Mouse (Mus musculus) urinary bladder, postnatal 25 days (tissue): ENCODE results near the gene Tns3.
"Not testable (repeated sequence)": the region's sequence is repeated elsewhere in the genome, so short reads cannot be mapped to it uniquely, and the experiment has no call there.

Experiments used
- DNase-seq: peaks from one replicate; pipeline ENCODE4 v3.0.0; 2022; ENCODE audit warnings: low spot score

The Tns3 gene

GRCm38 (mm10) chr11:8622668-8623067 lies 41.7 kb downstream of the Tns3 start:
- DNase-seq: no peak

GRCm38 (mm10) chr11:8619111-8619510 lies 45.2 kb downstream of the Tns3 start:
- DNase-seq: not testable (repeated sequence)

GRCm38 (mm10) chr11:8618301-8618700 lies 46.0 kb downstream of the Tns3 start:
- DNase-seq: no peak

GRCm38 (mm10) chr11:8615436-8615835 lies 48.9 kb downstream of the Tns3 start:
- DNase-seq: no peak

- DNase-seq: no peak
Measured at GRCm38 (mm10) chr11:8610456-8610855, 53.9 kb downstream of the Tns3 start.

- DNase-seq: no peak
Measured at GRCm38 (mm10) chr11:8609873-8610272, 54.5 kb downstream of the Tns3 start.

GRCm38 (mm10) chr11:8607123-8607522 lies 57.2 kb downstream of the Tns3 start:
- DNase-seq: no peak

GRCm38 (mm10) chr11:8604789-8605569 lies 59.4 kb downstream of the Tns3 start:
- DNase-seq: no peak

GRCm38 (mm10) chr11:8602606-8603005 lies 61.7 kb downstream of the Tns3 start:
- no peak for DNase-seq

- no peak for DNase-seq
Measured at GRCm38 (mm10) chr11:8601411-8601821, 62.9 kb downstream of the Tns3 start.

GRCm38 (mm10) chr11:8595642-8596041 lies 68.7 kb downstream of the Tns3 start:
- no peak for DNase-seq

- no peak for DNase-seq
Measured at GRCm38 (mm10) chr11:8593172-8593571, 71.2 kb downstream of the Tns3 start.

- DNase-seq: no peak
Measured at GRCm38 (mm10) chr11:8591271-8591670, 73.1 kb downstream of the Tns3 start.

GRCm38 (mm10) chr11:8589226-8589905 lies 75.0 kb downstream of the Tns3 start:
- no peak for DNase-seq

- no peak for DNase-seq
Measured at GRCm38 (mm10) chr11:8587941-8588340, 76.4 kb downstream of the Tns3 start.

- no peak for DNase-seq
Measured at GRCm38 (mm10) chr11:8586996-8587644, 77.2 kb downstream of the Tns3 start.

GRCm38 (mm10) chr11:8586374-8586773 lies 78.0 kb downstream of the Tns3 start:
- DNase-seq: no peak

GRCm38 (mm10) chr11:8585686-8586085 lies 78.6 kb downstream of the Tns3 start:
- DNase-seq: no peak

- DNase-seq: no peak
Measured at GRCm38 (mm10) chr11:8584925-8585324, 79.4 kb downstream of the Tns3 start.

GRCm38 (mm10) chr11:8584307-8584706 lies 80.0 kb downstream of the Tns3 start:
- no peak for DNase-seq

GRCm38 (mm10) chr11:8583137-8583536 lies 81.2 kb downstream of the Tns3 start:
- no peak for DNase-seq

- no peak for DNase-seq
Measured at GRCm38 (mm10) chr11:8582101-8582920, 82.0 kb downstream of the Tns3 start.
